Mouse (Mus musculus) effector memory CD4-positive, alpha-beta T cell, adult 5 months (primary cell): ENCODE measurements around the gene Olfr543. TPM values are rescaled to one million over a fixed set of nuclear protein-coding genes. Genes with fewer than 3 reads are reported as not detected.

Experiments used
- polyA plus RNA-seq: library from polyadenylated mRNA; unstranded; fragments of 100-300 nt; shearing (Covaris generic); gene quantifications from one replicate; pipeline ENCODE4 v1.2.1, GENCODE M21; 2017

Olfr543 gene
- polyA plus RNA-seq: not detected

DNA sequence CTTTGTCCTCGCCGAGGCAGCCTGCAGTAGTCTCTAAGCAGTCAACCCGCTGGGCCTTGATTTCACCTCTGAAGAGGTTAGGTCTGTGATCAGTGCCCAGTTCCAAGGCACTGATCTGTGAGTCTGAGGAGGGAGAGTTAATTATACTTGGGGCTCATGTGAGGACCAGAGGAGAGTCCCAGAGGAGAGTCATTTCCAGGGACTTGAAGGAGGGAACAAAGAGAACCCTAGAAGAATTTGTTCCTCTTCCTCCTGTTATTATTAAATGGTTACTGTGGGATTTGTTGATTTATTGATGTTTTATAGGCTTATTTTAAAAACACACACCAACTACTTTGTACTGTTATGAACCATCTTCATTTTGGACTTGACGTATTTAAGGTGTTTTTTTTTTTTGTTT is at the start of gene Olfr543:
Gene Olfr543, minus strand, starts transcription at position 101 of the 400 bp plus-strand sequence.

DNA sequence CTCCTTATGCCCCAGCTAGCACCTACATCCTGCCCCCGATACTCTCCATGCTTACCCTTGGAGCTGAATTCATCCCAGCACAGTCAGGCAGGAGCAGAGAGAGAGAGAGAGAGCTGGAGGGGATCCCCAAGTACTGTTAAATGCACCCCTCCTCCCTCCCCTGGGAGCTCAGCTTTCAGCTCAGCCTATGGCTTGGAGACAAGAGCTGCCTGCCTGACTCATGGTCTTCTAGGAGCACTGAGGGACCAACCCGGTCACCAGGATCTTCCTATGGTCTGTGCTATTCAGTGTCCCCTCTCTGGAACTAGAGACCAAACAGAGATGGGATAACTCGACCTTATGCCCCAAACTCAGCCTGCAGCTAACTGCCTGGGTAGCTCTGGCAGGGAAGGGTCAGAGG is 18.0 kb upstream of the Olfr543 start, which contains the start of gene Olfr545:
Gene Olfr545, minus strand, starts transcription at position 101 of the 400 bp plus-strand sequence.

DNA sequence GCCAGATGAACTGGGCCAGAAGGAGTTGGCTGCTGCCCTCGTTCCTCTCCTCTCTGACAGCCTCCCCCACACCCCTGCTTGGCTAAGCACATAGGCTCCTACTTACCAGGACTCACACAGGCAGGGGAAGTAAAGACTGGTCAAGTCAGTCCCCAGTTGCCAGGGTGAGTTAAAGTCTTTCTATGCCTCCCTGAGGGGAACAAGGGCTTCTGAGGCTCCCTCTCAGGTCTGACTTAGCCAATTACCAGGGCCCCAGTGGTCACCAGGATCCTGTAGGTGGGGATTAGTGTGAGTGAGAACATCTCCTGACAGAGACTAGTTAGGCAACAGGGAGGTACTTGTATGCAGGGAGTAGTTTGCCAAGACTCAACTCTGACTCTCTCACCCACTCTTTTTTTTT is 6.7 kb upstream of the Olfr543 start, which contains the start of gene Olfr544:
Gene Olfr544, minus strand, starts transcription at position 153 of the 400 bp plus-strand sequence.

DNA sequence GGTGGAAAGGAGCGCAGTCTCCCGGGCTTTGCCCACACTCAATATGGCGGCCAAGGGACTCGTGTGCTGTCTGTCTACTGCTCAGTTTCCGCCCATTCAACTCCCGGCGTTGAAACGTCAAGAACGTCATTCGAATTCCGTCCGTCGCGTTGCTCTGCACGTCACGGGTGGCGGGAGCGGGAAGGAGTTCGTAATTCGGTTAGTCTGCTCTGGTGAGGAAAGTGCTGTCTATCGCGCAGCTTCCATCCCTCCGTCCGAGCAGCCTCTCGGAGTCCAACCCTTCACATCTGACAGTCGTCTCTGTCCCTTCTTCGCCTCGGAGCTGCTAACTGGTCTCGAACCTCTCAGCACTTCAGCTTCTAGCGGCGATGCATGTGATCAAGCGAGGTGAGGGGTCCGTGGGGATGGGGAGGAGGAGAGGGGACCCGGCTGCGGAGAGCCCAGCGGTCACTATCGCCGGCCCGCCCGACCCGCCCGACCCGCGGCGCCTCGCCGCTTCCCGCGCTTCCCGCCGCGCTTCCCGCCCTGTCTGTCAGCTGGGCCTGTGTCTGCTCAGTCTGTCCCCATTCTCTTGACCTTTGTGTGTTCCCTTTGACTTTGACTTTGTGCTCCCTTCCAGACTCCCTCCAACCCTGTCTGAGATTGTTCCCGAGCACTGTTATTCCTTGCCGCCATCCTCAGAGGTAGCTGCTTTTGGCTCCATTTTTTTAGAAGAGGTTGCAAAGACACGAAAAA is 39.7 kb downstream of the Olfr543 start, which contains the start of gene Rrm1:
Gene Rrm1, plus strand, starts transcription at position 39 of the 735 bp plus-strand sequence.

Other genes starting within 250 kb of the Olfr543 start
- gene Rhog, start 225.6 kb downstream of the Olfr543 start, polyA plus RNA-seq: 608 TPM
- gene Stim1, start 213.9 kb downstream of the Olfr543 start, polyA plus RNA-seq: 165 TPM
- gene Rrm1, start 40.0 kb downstream of the Olfr543 start, polyA plus RNA-seq: 50.3 TPM
- 0.15 TPM for gene Olfr544, start 6.6 kb upstream of the Olfr543 start, polyA plus RNA-seq
- not detected for gene Olfr545, start 17.9 kb upstream of the Olfr543 start, polyA plus RNA-seq
- not detected for gene Olfr547, start 53.1 kb upstream of the Olfr543 start, polyA plus RNA-seq
- not detected for gene Olfr548-ps1, start 59.2 kb upstream of the Olfr543 start, polyA plus RNA-seq
- not detected for gene Olfr549, start 68.2 kb upstream of the Olfr543 start, polyA plus RNA-seq
- 20.7 TPM for gene Trim21, start 83.8 kb upstream of the Olfr543 start, polyA plus RNA-seq
- not detected for gene Olfr550, start 89.8 kb upstream of the Olfr543 start, polyA plus RNA-seq
- 0.06 TPM for gene Olfr551, start 110.2 kb upstream of the Olfr543 start, polyA plus RNA-seq
- gene Olfr552, start 116.1 kb upstream of the Olfr543 start, polyA plus RNA-seq: not detected
- gene Olfr553, start 136.5 kb upstream of the Olfr543 start, polyA plus RNA-seq: not detected
- gene Olfr554, start 156.8 kb upstream of the Olfr543 start, polyA plus RNA-seq: 0.52 TPM
- gene Olfr555, start 177.1 kb upstream of the Olfr543 start, polyA plus RNA-seq: not detected
- gene Olfr556, start 183.2 kb upstream of the Olfr543 start, polyA plus RNA-seq: not detected
- gene Trim68, start 205.6 kb upstream of the Olfr543 start, polyA plus RNA-seq: 7.1 TPM
- gene Olfr557, start 214.2 kb upstream of the Olfr543 start, polyA plus RNA-seq: not detected
- gene Olfr558, start 220.5 kb upstream of the Olfr543 start, polyA plus RNA-seq: not detected
- gene Olfr33, start 237.4 kb upstream of the Olfr543 start, polyA plus RNA-seq: not detected
- not detected for gene Olfr559, start 245.8 kb upstream of the Olfr543 start, polyA plus RNA-seq